Mouse (Mus musculus) T-helper 1 cell (primary cell): ENCODE results near the gene Pbld2.
"Not testable (repeated sequence)": the region's sequence is repeated elsewhere in the genome, so short reads cannot be mapped to it uniquely, and the experiment has no call there.

ENCODE experiments used
- in situ Hi-C: fragments of 300-600 bp; cut with MboI, MseI; formaldehyde crosslinking; loops from one replicate; pipeline ENCODE4 v1.15.1; 2025; ENCODE audit warnings: high pct_unique_total_duplicates

The Pbld2 gene

GRCm38 (mm10) chr10:63025016-63025415 is 901 bp downstream of the Pbld2 start:
- in situ Hi-C loops, result no loop called here

- in situ Hi-C loops, result no loop called here
Observed at GRCm38 (mm10) chr10:63025491-63026011, 1.4 kb downstream of the Pbld2 start.

DNA sequence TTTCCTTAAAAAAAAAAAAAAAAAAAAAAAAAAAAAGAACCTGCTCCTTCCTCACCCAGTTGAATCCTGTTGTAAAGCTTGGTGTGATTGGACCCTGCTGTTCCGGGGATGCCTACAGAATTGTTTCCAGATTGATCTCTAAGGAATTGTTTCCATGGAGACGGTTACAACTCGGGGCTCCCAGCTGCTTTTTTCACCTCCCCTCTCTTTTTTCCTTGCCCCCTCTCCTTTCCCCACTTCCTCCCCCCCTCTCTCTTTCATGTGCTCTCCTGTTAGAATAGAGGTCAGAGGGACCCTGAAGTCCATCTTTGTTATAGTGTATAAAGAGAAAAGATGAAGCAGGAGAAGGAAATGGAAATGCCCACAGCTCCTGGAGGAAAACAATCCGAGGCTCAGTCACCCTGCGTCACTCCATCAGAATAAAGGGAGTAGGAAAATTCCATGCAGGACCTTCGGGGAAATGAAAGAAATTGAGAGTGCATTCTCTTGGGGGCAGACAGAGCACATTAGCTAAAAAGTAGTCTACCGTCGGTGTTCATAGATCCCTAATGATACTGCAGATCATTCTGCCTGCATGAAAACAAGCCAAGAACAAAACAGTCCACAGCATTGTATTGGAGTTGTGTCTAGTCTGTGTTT is 2.2 kb downstream of the Pbld2 start:
- in situ Hi-C loops, result no loop called here

GRCm38 (mm10) chr10:63026795-63027160 is 2.7 kb downstream of the Pbld2 start:
- in situ Hi-C loops, result no loop called here

- in situ Hi-C loops, result no loop called here
Observed at GRCm38 (mm10) chr10:63027376-63028161, 3.5 kb downstream of the Pbld2 start.

GRCm38 (mm10) chr10:63028396-63028795 is 4.3 kb downstream of the Pbld2 start:
- in situ Hi-C loops, result no loop called here

DNA sequence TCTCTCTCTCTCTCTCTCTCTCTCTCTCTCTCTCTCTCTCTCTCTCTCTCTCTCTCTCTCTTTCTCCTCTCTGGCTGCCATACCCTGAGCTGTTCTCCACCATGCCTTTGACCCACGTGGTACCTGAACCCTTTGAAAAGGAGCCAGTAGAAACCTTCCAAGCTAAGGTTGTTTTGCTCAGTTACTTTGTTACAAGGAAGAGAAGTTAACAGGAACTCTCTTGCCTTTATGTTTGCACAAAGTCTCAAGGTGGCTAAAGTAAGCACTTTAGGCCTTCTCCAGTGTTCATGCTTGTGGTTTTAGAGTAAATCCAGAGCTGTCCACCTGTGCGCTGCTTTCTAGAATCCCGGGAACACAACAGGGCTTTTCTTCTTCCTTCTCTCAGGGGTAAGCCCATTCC is 8.2 kb downstream of the Pbld2 start:
- in situ Hi-C loops, result no loop called here

- in situ Hi-C loops, result no loop called here
Observed at GRCm38 (mm10) chr10:63032956-63033355, 8.8 kb downstream of the Pbld2 start.

DNA sequence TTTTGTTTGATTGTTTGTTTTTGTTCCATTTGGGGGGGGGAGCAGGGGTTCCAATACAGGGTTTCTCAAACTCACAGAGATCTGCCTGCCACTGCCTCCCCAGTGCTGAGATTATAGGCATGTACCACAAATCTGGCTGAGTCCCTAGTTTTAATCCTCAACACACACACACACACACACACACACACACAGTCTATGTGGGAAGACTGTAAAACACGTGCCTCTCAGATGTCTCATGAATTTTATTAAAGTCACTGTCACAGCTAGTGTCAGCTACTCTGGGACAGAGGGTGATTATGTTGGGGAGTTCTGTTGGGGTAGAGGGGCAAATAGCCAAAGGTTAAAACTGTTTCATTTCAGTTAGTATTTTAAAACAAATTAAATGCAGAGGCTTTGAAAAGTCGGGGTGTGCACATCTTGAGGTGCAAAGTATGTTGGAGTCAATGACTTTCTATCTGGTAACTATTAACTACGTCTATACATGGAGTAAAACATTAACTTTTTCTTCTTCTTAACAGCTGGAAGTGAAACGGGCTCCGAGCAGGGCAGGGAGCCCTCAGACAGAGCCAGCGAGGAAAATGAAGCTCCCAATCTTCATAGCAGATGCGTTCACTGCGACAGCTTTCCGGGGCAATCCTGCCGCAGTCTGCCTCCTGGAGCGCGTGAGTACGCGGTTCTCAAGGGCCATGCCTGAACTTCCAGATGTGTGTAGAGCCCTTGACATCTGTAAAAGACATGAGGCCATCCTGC is 14.6 kb downstream of the Pbld2 start:
- in situ Hi-C loops, result no loop called here

GRCm38 (mm10) chr10:63039867-63040628 is 15.9 kb downstream of the Pbld2 start:
- in situ Hi-C loops, result no loop called here

GRCm38 (mm10) chr10:63043154-63043553 is 19.0 kb downstream of the Pbld2 start:
- in situ Hi-C loops, result no loop called here

GRCm38 (mm10) chr10:63047751-63048150 is 23.6 kb downstream of the Pbld2 start:
- in situ Hi-C loops, result no loop called here

DNA sequence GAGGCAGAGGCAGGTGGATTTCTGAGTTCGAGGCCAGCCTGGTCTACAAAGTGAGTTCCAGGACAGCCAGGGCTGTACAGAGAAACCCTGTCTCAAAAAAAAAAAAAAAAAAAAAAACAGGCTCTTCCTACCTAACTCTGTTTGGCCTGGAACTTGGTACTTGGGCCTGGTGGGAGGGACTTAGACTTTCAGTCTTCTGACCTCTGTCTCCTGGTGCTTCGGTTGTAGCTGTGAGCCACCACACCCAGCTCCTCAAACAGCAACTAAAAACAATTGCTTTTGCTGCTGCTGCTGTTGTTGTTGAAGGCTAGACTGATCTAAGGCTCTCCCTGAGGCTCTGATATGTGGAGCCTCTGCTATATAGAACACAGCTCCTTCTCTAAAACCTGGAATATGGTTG is 25.0 kb downstream of the Pbld2 start:
- in situ Hi-C loops, result no loop called here

GRCm38 (mm10) chr10:63051267-63051666 is 27.2 kb downstream of the Pbld2 start:
- in situ Hi-C loops, result no loop called here

DNA sequence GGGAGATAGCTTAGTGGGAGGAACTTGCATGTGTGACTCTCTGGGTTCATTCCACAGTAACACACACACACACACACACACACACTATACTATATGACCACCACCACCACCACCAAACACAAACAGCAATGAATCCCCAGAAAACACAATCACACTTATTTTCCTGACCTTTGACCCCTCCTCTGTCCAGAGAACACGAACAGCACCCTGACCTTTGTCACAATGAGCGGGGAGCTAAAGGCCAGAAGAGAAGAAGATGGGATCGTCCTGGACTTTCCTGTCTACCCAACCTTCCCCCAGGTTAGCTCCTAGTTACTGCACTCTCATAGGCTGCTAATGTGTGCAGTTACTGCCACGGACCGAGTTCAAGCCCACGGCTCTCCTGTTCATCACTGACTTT is 27.9 kb downstream of the Pbld2 start:
- in situ Hi-C loops, result no loop called here

DNA sequence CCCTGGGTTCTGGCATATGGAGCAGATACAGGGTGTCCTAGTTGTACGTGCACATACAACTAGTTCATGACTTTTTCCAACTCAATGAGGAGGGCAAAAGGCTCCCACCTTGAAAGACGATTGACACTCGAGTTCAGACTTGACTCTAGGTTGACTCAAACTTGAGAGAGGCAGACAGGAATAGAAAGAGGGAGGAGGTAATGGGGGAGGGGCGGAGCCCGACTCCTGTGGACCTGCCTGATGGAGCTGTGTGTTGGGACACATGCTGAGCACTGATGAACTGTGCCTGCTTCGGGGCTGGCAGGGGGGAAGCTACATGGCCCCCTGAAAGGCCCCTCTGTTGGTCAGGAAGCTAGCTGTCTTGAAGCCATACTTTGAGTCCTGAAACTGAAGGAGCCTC is 28.9 kb downstream of the Pbld2 start:
- in situ Hi-C loops, result no loop called here

DNA sequence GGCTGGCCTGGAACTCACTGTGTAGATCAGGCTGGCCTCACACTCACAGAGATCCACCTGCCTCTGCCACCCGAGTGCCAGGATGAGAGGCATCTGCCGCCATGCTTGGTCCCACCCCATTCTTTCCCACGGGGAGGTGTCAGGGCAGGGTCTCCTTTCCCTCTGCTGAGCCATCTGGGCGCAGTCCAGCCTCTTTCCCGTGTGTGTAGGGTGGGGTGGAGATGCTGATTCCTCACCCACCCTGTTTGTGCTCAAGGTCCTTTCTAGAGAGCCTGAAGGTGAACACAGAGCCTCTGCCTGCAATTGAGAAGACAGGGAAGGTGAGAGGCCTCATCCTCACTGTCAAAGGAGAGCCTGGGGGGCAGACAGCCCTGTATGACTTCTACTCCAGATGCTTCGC is 30.0 kb downstream of the Pbld2 start:
- in situ Hi-C loops, result not testable (repeated sequence)

GRCm38 (mm10) chr10:63054586-63054985 is 30.5 kb downstream of the Pbld2 start:
- in situ Hi-C loops, result no loop called here

DNA sequence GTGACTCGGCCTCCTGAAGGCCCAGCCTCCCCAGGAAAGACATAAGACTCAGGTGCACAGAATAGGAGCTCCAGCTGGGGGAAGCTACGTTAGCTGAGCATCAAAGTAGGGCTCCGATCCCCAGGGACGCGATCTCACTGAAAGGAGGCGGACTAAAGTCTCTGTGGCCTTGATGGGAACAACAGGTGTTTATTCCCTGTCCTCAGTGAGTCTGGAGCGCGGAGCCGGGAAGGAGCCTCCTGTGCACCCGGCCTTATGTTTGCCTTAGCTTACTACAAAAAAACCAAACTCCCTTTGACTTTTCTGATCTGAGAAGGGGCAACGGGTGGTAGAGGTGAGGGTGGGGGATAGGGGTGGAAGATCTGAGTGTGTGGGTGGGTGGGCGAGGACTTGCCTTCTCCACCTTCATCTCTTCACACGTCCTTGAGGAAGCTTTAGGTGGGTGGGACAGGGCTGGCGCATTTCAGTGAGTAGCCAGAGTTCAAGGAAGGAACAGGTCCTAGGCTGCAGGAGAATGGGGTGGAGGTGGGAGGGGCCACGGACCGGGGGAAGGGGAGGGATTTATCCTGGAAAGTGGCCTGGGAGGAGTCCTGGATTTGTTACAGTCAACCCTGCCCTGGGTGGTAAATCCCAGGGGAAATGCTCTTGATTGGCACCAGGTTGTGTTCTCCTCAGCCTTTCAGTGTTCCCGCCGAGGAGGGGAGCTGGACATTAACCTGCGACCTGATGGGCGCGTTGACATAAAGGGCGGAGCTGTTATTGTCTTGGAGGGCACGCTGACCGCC is 33.0 kb downstream of the Pbld2 start:
- in situ Hi-C loops, result no loop called here

DNA sequence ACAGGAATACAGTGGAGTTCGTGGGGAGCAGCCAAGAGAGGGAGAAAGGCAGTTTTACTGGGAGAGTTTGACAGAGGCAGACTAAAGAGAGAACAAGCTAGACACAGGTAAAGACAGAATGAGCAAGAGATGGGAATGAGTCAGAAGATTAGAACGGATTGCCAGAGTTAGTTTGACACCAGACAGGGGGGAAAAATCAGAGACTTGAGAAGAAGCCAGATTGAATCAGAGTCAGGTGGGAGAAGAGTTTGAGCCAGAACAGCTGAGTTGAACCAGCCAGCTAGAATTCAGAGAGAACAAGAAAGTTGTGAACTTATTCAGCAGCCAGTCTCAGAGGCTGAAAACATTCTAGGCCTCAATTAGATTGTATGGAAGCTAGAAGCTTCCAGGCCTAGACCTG is 35.7 kb downstream of the Pbld2 start, which contains the start of gene Pbld1:
Gene Pbld1 (plus strand): TSS at position 301 of the 400 bp plus-strand sequence.
- in situ Hi-C loops, result loop anchor here (5.0 kb wide), 1 partner anchor 72 kb away; no protein-coding TSS in a partner anchor

DNA sequence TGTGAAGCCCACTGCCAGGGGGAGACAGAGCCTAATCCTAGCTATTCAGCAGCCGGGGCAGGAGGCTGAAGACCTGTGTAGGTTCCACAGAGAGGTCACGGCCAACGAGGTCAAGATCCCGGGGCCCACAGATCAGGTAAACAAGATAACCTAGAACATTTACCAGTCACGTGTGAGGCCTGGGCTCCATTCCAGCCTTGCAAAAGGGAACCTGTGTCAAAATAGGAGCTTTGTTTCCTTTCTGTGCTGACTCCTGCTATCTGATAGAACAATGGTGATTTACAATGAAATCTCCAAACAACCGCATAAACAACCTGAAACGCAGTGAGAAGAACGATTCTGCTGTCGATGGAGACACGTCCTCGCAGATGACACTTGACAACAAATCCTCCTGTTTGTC is 36.3 kb downstream of the Pbld2 start:
- in situ Hi-C loops, result loop anchor here (5.0 kb wide), 1 partner anchor 72 kb away; no protein-coding TSS in a partner anchor
